Mouse (Mus musculus) cerebellum, adult 2 months (tissue): ENCODE results near the gene Ghr. TPM values are rescaled to one million over a fixed set of nuclear protein-coding genes. Genes with fewer than 3 reads are reported as not detected.

Experiments
- DNase-seq, 2 experiments: peaks; one replicate each; pipeline ENCODE4 v3.0.0; 2021
- H3K27ac ChIP-seq: fragments of 200-500 bp; 2 replicates; pipeline ENCODE4 v1.5.1; 2012; ENCODE audit warnings: low read length, control low read depth, inconsistent platforms; ENCODE audit not compliant: insufficient read depth
- H3K27me3 ChIP-seq: fragments of 200-500 bp; 2 replicates; pipeline ENCODE4 v1.6.1; 2012; ENCODE audit warnings: inconsistent platforms, mild to moderate bottlenecking, low read length, moderate library complexity; ENCODE audit not compliant: control insufficient read depth, insufficient read depth
- H3K4me1 ChIP-seq: fragments of 200-500 bp; 2 replicates; pipeline ENCODE4 v1.6.1; 2011; ENCODE audit warnings: low read length; ENCODE audit not compliant: control insufficient read depth, insufficient read depth
- H3K4me3 ChIP-seq: fragments of 200-500 bp; replicated peaks from 2 replicates; pipeline ENCODE3; 2011; ENCODE audit warnings: mild to moderate bottlenecking, low read depth, low read length, control low read depth; ENCODE audit not compliant: insufficient read depth
- CTCF ChIP-seq: fragments of 200-500 bp; IDR thresholded peaks from 2 replicates; pipeline ENCODE4 v1.5.1; 2011; ENCODE audit warnings: low read depth, mild to moderate bottlenecking, control low read depth, low read length, moderate library complexity, borderline replicate concordance; ENCODE audit not compliant: insufficient read depth
- POLR2A ChIP-seq: fragments of 200-500 bp; IDR thresholded peaks from 2 replicates; pipeline ENCODE4 v1.6.1; 2011; ENCODE audit warnings: low read length, control low read depth, borderline replicate concordance; ENCODE audit not compliant: insufficient read depth
- WGBS: fragments of 180-500 bp; shearing (Covaris S2); methylation state at CpG from one replicate; pipeline ENCODE4 v1.1.7; 2018; 5-methylcytosine and 5-hydroxymethylcytosine counted together
- polyA plus RNA-seq: library from polyadenylated mRNA; depleted of rRNA; stranded (reverse); fragments of >200 nt; gene quantifications from 2 replicates; pipeline ENCODE4 v1.2.3, GENCODE M21; 2012

Ghr gene
- polyA plus RNA-seq, 1 experiment, result 5.0 TPM

DNA sequence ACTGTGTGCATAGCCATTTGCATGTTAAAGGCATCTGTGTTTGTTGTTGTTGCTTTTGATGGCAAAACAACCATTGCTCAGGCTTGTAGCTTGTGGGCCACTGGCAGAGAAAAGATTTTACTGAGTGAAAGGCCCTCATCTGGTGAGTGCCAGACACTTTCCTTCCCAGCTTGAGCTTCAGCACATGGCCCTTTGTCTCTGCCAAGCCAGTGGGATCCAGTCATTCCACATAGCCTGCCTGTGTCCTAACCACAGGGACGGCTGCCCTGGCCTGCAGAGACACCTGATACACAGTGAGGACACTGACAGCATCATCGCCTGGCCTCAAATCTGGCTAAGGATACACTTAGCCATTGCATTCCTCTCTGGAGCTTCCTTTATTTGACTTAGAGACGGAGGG is 74.2 kb downstream of the Ghr start:
- peak in 1 of 2 experiments; percentile 25 for DNase-seq

DNA sequence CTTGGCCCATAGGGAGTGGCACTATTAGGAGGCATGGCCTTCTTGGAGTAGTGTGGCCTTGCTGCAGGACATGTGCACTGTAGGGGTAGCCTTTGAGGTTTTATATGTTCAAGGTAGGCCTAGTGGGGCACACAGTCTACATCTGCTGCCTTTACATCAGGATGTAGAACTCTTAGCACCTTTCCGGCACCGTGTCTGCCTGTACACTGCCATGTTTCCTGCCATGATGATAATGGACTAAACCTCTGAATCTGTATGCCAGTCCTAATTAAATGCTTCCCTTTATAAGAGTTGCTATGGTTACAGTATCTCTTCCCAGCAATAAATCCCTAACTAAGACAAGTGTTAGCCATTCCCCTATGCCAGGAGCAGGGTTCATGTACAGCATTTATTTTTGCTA is 76.0 kb downstream of the Ghr start:
- no peak overlapping the region for H3K4me3 ChIP-seq
- no peak for TF ChIP-seq CTCF
- TF ChIP-seq POLR2A, result no peak
- H3K27ac ChIP-seq, result no peak overlapping the region
- H3K4me1 ChIP-seq, result peaks cover 2% of the 10 kb centered on the region; the same call in 1 of the 2 replicates
- no peaks in the 10 kb centered on the region for H3K27me3 ChIP-seq
- 86% methylated on average over 2 of the region's 2 CpGs for WGBS
- no peak for DNase-seq

More for the DNA sequence above, 74.2 kb downstream of the Ghr start:
- 9% methylated on average over 3 of the region's 3 CpGs for whole genome bisulfite sequencing
- no peak overlapping the region for H3K4me3 ChIP-seq
- no peaks in the 10 kb centered on the region for H3K27me3 ChIP-seq
- TF ChIP-seq POLR2A (no peak), CTCF (no peak)
- no peak overlapping the region for H3K27ac ChIP-seq
- peaks cover 2% of the 10 kb centered on the region; the same call in 1 of the 2 replicates for H3K4me1 ChIP-seq

DNA sequence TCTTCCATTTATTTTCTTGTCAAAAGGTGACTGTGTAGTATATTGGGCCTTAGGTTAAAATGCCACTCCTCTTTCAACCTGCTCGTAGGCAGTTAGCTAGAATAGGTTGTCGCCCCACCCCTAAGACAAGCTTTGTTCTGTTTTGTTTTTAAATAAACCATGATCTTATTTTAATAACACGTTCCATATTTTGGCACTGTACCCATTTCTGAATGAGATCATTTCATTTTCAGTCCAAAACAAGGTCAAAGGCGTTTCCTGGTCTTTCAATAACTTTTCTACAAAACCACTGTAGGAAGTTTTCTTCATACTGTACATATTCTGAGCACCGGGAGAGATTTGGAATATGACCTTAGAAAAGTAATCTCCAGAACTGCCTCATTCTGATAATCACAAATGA is 78.6 kb downstream of the Ghr start:
- no peak overlapping the region for H3K27ac ChIP-seq
- DNase-seq, result no peak
- TF ChIP-seq CTCF (no peak), POLR2A (no peak)
- 81% methylated on average over 5 of the region's 5 CpGs for WGBS
- H3K27me3 ChIP-seq, result no peaks in the 10 kb centered on the region
- no peak overlapping the region for H3K4me3 ChIP-seq
- peaks cover 2% of the 10 kb centered on the region; the same call in 1 of the 2 replicates for H3K4me1 ChIP-seq

DNA sequence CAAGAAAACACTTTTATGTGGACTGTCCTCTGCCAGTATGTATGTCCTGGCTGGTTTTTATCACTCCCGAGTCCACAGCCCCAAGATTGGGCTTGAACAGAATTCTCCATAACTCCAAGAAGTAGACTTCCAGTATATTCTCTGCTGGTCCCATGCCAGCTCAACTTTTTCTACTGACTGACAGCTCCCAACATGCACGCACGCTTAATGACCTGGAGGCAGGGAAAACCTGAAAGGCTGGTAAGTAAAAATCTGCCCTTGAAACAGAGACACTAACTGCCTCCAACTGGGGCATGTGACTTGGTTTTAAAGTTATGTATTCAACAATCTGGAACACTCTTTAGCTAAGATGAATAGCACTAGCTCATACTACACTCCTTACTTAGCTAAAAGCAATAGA is 81.6 kb downstream of the Ghr start:
- Histone ChIP-seq H3K27ac (no peak overlapping the region), H3K4me3 (no peak overlapping the region), H3K27me3 (no peaks in the 10 kb centered on the region), H3K4me1 (no peaks in the 10 kb centered on the region)
- no peak for DNase-seq
- TF ChIP-seq CTCF, result no peak
- WGBS, result 81% methylated on average over 3 of the region's 3 CpGs

DNA sequence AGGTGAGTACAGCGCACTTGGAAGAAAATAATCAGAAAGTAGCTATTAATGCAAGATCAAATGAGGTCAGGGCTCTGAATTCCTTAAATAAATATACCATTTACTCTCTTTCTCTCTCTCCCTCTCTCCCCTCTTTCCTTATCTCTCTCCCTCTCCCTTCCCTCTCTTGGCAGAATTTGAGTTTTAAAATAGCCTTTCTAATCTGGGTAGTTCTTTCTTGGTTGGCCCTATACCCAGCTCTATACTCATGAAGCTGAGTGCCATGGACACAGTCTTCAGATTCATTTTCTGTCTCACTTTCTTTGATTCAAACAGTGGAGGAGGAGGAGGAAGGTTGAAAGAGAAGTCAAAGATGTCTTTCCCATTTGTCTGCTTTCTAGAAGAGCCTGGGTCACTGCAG is 84.3 kb downstream of the Ghr start:
- H3K4me1 ChIP-seq, result no peaks in the 10 kb centered on the region
- H3K4me3 ChIP-seq, result no peak overlapping the region
- no peak for DNase-seq
- H3K27ac ChIP-seq, result no peak overlapping the region
- TF ChIP-seq POLR2A (no peak), CTCF (no peak)
- no peaks in the 10 kb centered on the region for H3K27me3 ChIP-seq
- 100% methylated on average over 1 of the region's 1 CpGs for WGBS

DNA sequence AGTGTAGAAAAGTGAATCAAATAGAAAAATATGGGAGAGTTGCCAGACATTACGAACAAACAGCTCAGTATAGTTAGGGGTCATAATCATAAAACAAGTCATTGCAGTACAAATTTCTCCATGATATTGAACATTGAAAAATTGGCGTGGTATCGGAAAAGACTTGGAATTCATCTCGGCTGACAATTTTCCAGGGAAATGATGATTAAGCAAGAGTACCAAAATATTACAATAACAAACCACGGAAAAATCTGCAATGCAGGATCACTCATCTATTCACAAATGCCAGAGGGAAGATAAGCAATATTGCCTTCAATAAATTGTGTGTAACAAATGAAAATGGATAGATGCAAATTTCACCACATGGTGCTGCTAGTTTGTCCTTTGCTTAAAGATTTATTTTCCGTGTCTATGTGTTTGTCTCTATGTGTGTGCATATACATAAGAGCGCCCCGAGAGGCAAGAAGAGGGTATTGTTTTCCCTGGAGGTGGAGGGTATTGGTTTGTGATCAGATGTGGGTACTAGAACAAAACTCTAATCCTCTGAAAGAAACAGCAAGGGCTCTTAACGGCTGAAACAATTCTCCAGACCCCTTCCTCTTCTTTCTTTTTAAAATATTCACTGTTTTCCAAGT is 85.2 kb downstream of the Ghr start:
- no peak for DNase-seq
- H3K27ac ChIP-seq, result no peak overlapping the region
- H3K4me3 ChIP-seq, result no peak overlapping the region
- TF ChIP-seq CTCF (no peak), POLR2A (no peak)
- no peaks in the 10 kb centered on the region for H3K27me3 ChIP-seq
- 85% methylated on average over 9 of the region's 9 CpGs for WGBS
- H3K4me1 ChIP-seq, result no peaks in the 10 kb centered on the region

DNA sequence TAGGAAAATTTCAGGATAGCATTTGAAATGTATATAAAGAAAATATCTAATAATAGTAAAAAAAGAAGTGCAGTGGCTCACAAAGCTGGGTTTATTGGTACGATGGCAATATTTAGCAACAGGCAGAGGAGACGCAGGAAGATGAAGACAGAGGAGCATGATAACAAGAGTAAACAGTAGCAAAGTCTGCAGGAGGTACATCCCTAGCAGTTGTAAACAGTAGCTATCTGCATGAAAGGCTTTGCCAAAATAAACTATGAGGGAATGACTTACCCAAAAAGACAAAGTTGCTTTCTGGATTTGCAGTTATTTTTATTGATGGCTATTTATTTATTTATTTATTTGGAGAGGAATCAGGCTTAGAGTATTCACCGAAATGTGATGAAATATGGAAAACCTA is 92.4 kb downstream of the Ghr start:
- H3K27me3 ChIP-seq, result no peaks in the 10 kb centered on the region
- H3K4me1 ChIP-seq, result no peaks in the 10 kb centered on the region
- H3K4me3 ChIP-seq, result no peak overlapping the region
- H3K27ac ChIP-seq, result no peak overlapping the region
- TF ChIP-seq CTCF (no peak), POLR2A (no peak)
- no peak for DNase-seq
- WGBS, result 94% methylated on average over 3 of the region's 3 CpGs

DNA sequence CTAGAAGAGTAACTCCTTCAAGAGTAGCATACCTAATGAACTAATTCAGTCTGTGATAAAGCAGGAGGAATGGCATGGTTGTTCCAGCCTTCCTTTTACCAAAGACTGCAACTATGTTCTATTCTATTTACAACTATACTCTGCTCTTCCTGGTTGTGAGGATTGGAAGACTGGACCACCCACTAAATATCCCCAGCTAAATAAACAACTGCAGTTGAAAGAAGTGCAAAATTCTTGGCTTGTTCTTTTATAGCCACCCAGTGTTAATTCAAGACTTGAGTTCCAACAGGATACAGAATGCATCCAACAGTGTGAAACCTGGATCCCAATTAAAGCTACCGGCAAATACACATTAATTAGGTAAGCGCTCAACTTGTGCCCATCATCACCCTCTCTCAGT is 93.3 kb downstream of the Ghr start:
- Histone ChIP-seq H3K27ac (no peak overlapping the region), H3K27me3 (no peaks in the 10 kb centered on the region), H3K4me1 (no peaks in the 10 kb centered on the region), H3K4me3 (no peak overlapping the region)
- TF ChIP-seq POLR2A (no peak), CTCF (no peak)
- 83% methylated on average over 2 of the region's 2 CpGs for WGBS
- no peak for DNase-seq
